Mouse (Mus musculus): Measurements from ENCODE around the gene Gpatch4. TPM values are rescaled to one million over a fixed set of nuclear protein-coding genes. Genes with fewer than 3 reads are reported as not detected.

Gpatch4 gene
- polyA plus RNA-seq, 1 experiment, result 0.57 TPM

- peaks cover 92% of the 10 kb centered on the region for H3K36me3 ChIP-seq (ENCODE audit: control insufficient read depth)
- H3K4me3 ChIP-seq (replicated peaks), result no peak overlapping the region
- no peaks in the 10 kb centered on the region for H3K27me3 ChIP-seq (ENCODE audit: control insufficient read depth)
- H3K9me3 ChIP-seq (ENCODE audit: control insufficient read depth, low read length), result no peaks in the 10 kb centered on the region
- H3K4me1 ChIP-seq (ENCODE audit: control insufficient read depth), result no peaks in the 10 kb centered on the region
- TF ChIP-seq TAL1 (IDR thresholded peaks at IDR 0.05; ENCODE audit: low read length) (no peak), GATA1 (IDR thresholded peaks at IDR 0.05; ENCODE audit: low read length) (no peak)
Observed at GRCm38 (mm10) chr3:88102611-88103010, 59.7 kb downstream of the Gpatch4 start.

Other genes with a start within 250 kb of the Gpatch4 start
- not detected in 2 replicates for gene Ntrk1, start 247.9 kb upstream of the Gpatch4 start, polyA plus RNA-seq (2012)
- gene Insrr, start 246.2 kb upstream of the Gpatch4 start, polyA plus RNA-seq (2012), result not detected in 2 replicates
- gene Pear1, start 218.8 kb upstream of the Gpatch4 start, polyA plus RNA-seq (2012), result 0.06 and 0.10 TPM in 2 replicates
- 0.01 and 0.04 TPM in 2 replicates for gene Sh2d2a, start 196.4 kb upstream of the Gpatch4 start, polyA plus RNA-seq (2012)
- 11.4 and 11.7 TPM in 2 replicates for gene Prcc, start 157.5 kb upstream of the Gpatch4 start, polyA plus RNA-seq (2012)
- gene Hdgf, start 136.8 kb upstream of the Gpatch4 start, polyA plus RNA-seq (2012), result 86.9 and 109 TPM in 2 replicates
- gene Mrpl24, start 123.6 kb upstream of the Gpatch4 start, polyA plus RNA-seq (2012), result 0.97 and 1.1 TPM in 2 replicates
- gene Isg20l2, start 112.8 kb upstream of the Gpatch4 start, polyA plus RNA-seq (2012), result 0.25 and 0.26 TPM in 2 replicates
- gene Rrnad1, start 112.4 kb upstream of the Gpatch4 start, polyA plus RNA-seq (2012), result 1.3 TPM in 2 replicates
- not detected in 2 replicates for gene Crabp2, start 94.4 kb upstream of the Gpatch4 start, polyA plus RNA-seq (2012)
- gene Nes, start 72.0 kb upstream of the Gpatch4 start, polyA plus RNA-seq (2012), result 0.01 TPM in 1 of 2 replicates, not detected in the other
- not detected in 2 replicates for gene Bcan, start 42.9 kb upstream of the Gpatch4 start, polyA plus RNA-seq (2012)
- not detected in 2 replicates for gene Hapln2, start 15.5 kb upstream of the Gpatch4 start, polyA plus RNA-seq (2012)
- 1.2 and 2.1 TPM in 2 replicates for gene Naxe, start 15.4 kb downstream of the Gpatch4 start, polyA plus RNA-seq (2012)
- not detected in 2 replicates for gene Ttc24, start 35.2 kb downstream of the Gpatch4 start, polyA plus RNA-seq (2012)
- gene Iqgap3, start 38.9 kb downstream of the Gpatch4 start, polyA plus RNA-seq (2012), result 1.6 and 3.1 TPM in 2 replicates
- gene Mef2d, start 99.3 kb downstream of the Gpatch4 start, polyA plus RNA-seq (2012), result 2.6 and 3.4 TPM in 2 replicates
- not detected in 2 replicates for gene Rhbg, start 211.6 kb downstream of the Gpatch4 start, polyA plus RNA-seq (2012)
- gene Gm38392, start 244.1 kb downstream of the Gpatch4 start, polyA plus RNA-seq (2012), result not detected in 2 replicates